Mouse (Mus musculus): ENCODE results near the gene Lingo1. TPM values are rescaled to one million over a fixed set of nuclear protein-coding genes. Genes with fewer than 3 reads are reported as not detected.

Gene Lingo1
- polyA plus RNA-seq, 1 experiment, result not detected

DNA sequence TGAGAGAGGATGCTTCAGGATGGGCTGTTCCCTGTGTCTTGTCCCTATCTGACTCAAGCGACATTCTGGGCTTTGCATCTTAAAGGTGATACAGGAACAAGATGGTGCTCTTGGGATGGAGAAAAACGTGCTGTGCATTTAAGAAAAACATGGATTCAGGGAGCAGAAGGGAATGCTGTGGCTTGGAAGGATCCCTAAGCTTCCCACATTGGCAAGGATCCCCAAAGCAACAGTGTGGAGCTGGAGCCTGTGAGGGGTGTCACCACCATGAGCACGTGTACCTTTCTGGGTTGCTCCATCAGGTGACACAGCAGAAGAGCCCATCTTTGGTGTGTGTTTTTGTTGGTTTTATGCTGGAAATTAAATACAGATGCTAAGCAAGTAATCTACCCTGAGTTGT is 77.3 kb downstream of the Lingo1 start:
- H3K4me1 ChIP-seq (ENCODE audit: control insufficient read depth, insufficient read depth, insufficient read length, low read length), result no peaks in the 10 kb centered on the region
- no peak overlapping the region for H3K27ac ChIP-seq (replicated peaks; ENCODE audit: low read depth, low read length)
- H3K4me3 ChIP-seq (ENCODE audit: insufficient read depth, low read depth, low read length), result no peak overlapping the region

DNA sequence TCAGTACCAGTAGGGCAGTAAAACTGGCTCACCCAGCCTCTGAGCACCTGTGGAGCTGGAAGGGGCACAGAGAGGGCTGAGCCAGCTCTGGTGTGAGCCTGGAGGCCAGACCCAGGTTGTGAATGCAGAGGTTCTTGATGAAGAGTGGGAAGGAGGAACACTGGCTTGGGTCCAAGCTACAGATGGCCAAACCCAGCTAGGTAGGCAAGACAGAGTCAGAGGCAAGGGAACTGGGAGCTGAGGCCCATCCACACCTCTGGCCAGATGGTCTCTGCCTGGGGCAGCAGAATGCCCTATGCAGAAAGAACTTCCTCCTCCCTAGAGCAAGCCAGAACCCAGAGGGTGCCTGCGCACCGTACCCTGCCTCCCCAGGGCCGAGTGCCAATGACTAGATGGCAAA is 79.7 kb downstream of the Lingo1 start:
- Histone ChIP-seq H3K27ac (replicated peaks; ENCODE audit: low read depth, low read length) (no peak overlapping the region), H3K4me3 (ENCODE audit: insufficient read depth, low read depth, low read length) (no peak overlapping the region), H3K4me1 (ENCODE audit: control insufficient read depth, insufficient read depth, insufficient read length, low read length) (no peaks in the 10 kb centered on the region)

DNA sequence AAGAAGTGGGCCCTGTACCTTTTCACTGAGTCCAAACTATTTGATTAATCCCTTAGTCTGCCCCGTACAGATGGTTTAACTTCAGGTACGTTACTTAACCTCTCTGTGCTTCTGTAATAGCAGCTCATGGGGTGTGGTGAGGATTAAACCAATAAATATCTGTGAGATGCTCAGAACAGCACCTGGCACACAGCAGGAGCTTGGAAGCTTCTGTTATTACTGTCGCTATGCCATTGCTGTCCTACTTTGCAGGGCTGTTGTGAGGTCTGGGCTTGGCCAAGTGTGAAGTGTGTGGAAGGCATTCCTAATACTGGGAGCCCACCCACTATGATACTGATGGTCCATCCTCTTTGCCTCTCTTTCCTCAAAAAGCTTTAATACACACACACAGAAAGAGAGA is 80.2 kb downstream of the Lingo1 start:
- Histone ChIP-seq H3K27ac (replicated peaks; ENCODE audit: low read depth, low read length) (no peak overlapping the region), H3K4me1 (ENCODE audit: control insufficient read depth, insufficient read depth, insufficient read length, low read length) (no peaks in the 10 kb centered on the region), H3K4me3 (ENCODE audit: insufficient read depth, low read depth, low read length) (no peak overlapping the region)

DNA sequence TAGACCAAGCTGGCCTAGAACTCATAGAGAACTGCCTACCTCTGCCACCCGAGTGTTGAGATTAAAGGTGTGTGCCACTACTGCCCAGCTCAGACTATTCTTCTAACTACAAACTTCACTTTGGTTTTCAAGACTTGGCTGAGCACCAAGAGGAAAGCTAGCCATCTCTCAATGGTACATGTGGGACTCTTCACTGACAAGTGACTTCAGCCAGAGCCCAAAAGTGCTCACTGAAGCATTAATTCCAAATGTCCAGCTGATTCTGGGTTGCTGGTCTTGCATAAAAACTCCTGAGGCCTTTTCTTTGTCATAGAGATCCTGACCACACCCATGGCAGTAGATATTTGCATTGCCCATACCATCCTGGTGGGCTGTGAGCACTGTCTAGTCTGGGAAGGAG is 81.9 kb downstream of the Lingo1 start:
- H3K4me1 ChIP-seq (ENCODE audit: control insufficient read depth, insufficient read depth, insufficient read length, low read length), result no peaks in the 10 kb centered on the region
- H3K27ac ChIP-seq (replicated peaks; ENCODE audit: low read depth, low read length), result no peak overlapping the region

DNA sequence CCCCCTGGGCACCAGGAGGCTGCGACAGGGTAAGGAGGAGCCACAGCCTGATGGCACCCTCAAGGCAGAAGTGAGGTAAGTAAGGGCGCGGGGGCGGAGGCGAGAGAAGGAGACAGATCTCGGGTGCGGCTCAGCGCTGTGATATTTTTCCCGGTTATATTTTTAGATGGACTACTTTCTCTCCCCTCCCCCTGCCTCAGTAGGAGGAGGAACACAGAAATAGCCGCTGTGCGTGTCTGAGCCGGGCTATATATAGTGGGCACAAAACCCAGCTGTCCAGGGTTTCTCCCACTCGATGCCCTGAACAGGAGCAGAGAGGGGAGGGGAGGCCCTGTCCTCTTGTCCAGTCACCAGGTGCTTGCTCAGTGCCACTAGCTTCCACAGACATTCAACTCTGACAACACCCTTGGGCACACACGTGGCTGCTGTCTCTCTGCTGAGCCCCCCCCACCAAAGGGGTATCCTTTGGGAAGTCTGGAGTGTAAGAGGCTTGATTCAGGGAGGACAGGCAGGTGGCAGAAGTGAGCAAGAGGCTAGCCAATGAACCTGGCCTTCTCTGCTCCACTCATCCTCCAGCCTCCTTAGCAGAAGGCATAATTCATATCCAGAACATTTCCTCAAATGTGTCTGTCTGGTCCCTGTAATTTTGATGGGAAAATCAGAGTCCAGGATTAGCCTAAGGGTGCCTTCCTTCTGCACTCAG is 83.5 kb downstream of the Lingo1 start:
- Histone ChIP-seq H3K4me3 (ENCODE audit: insufficient read depth, low read depth, low read length) (no peak overlapping the region), H3K27ac (replicated peaks; ENCODE audit: low read depth, low read length) (no peak overlapping the region), H3K4me1 (ENCODE audit: control insufficient read depth, insufficient read depth, insufficient read length, low read length) (no peaks in the 10 kb centered on the region)

More for the DNA sequence above, 81.9 kb downstream of the Lingo1 start:
- no peak overlapping the region for H3K4me3 ChIP-seq (ENCODE audit: insufficient read depth, low read depth, low read length)

DNA sequence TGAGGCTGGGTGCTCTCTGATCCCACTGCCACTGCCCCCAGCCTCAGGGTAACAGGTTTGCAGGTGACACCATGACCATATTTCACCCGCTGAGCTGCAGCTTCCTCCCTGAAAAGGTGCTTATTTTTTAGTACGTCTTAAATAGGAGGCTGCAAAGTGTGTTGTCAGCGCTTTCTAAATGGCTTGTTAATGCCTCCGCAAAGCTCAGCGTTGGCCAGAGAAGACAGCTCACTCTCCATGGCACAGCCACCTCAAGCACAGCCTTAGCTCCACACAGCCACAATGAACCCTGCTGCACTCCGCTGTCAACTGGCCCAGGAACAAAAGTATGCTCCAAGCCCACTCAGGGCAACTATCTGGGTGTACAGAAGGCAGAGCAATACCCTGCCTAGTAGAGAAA is 85.3 kb downstream of the Lingo1 start:
- Histone ChIP-seq H3K4me3 (ENCODE audit: insufficient read depth, low read depth, low read length) (no peak overlapping the region), H3K27ac (replicated peaks; ENCODE audit: low read depth, low read length) (no peak overlapping the region), H3K4me1 (ENCODE audit: control insufficient read depth, insufficient read depth, insufficient read length, low read length) (no peaks in the 10 kb centered on the region)

DNA sequence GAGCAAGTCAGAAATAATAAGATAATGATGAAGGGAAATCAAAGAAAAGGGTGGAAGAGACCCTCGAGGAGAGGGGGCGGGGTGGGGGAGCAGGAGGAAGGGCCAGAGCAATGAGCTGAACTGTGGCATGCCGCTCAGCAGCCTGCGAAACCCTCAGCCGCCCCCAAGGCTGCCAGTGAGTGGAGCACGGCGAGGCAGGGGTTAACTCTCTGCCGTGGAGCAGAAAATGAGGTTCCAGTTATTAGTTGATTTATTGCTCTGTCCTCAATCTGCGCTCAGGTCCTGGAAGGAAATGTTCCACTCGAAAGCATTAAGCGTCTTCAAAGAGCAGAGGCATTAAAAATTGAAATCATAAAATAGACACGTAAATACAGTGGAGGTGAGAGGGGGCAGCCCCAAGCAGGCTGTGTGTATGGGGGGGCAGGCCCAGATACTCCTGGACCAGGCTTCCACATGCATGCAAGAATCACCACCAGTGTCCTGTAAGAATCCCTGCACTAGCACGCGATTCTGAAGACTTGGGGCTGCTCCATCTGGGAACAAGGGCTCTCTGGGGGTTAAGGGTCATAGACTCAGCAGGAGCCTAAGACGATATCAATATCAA is 89.7 kb downstream of the Lingo1 start:
- H3K4me3 ChIP-seq (ENCODE audit: insufficient read depth, low read depth, low read length), result no peak overlapping the region
- H3K4me1 ChIP-seq (ENCODE audit: control insufficient read depth, insufficient read depth, insufficient read length, low read length), result no peaks in the 10 kb centered on the region
- H3K27ac ChIP-seq (replicated peaks; ENCODE audit: low read depth, low read length), result no peak overlapping the region

DNA sequence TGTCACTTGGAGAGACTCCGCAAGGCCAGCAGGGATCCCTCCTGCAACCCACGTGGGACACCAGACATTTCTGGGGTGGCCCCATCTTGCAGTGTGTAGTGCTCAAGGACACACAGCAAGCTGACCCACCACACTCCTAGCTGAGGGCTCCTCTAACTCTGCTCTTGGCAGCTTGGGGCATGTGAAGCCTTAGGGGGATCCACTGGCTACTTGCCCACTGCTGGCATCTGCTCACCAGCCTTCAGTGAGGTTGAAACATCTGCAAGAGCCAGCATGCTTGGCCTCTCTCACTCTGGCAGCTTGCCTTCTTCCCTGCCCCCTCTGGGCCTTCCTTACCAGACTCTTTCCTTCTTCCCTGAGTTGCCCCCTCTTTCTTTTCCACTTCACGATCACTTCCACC is 94.9 kb downstream of the Lingo1 start:
- Histone ChIP-seq H3K27ac (replicated peaks; ENCODE audit: low read depth, low read length) (no peak overlapping the region), H3K4me3 (ENCODE audit: insufficient read depth, low read depth, low read length) (no peak overlapping the region)

DNA sequence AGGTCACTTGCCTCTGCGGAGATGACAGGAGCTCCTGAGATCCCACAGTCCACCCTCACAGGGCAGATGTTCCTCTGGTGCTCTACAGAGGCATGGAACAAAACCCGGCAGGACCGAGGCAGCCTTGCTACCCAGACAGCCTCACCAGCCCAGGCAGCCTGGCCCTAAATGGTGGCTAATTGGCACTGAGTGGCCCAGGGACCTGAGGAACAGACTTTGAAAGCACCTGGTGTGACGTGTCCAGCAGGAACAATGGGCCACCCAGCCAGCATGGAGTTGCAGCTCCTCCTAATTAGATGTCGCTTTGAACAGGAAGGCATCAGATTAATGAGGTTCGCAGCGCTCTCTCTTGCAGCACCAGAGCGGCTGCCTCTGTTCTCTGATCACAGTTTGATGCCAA is 95.4 kb downstream of the Lingo1 start:
- Histone ChIP-seq H3K4me3 (ENCODE audit: insufficient read depth, low read depth, low read length) (no peak overlapping the region), H3K27ac (replicated peaks; ENCODE audit: low read depth, low read length) (no peak overlapping the region), H3K4me1 (ENCODE audit: control insufficient read depth, insufficient read depth, insufficient read length, low read length) (no peaks in the 10 kb centered on the region)

More for the DNA sequence above, 94.9 kb downstream of the Lingo1 start:
- no peaks in the 10 kb centered on the region for H3K4me1 ChIP-seq (ENCODE audit: control insufficient read depth, insufficient read depth, insufficient read length, low read length)

DNA sequence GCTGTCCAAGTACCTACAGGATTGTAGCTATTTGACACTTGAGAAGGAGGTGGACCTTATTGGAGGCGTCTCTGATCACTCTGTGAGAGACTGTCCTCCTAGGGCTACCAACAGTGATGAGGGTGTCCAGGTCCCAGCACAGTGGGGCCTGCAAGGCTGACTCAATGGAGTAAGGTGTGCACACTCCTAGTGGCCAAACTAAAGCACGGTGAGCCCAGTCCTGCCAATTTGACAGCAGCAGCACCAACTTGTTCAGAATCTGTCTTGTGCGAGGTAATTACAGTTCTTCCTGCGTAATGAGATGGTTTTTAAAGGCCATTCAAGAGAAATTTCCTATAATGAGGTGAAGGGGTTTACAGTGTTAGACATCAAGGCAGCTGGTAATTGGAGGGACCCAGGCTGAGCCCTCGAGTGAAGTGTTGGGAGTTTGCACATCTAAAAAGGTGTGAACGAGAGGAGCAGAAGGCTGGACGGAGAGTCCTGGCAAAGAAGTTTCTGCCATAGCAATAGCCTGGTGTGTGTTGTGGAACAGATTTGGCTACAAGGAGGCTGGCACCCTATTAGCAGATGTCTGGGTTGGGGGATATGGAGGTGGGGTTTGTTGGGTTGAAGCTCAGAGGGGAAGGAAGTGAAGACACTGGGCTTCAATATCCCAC is 97.4 kb downstream of the Lingo1 start:
- Histone ChIP-seq H3K4me3 (ENCODE audit: insufficient read depth, low read depth, low read length) (no peak overlapping the region), H3K4me1 (ENCODE audit: control insufficient read depth, insufficient read depth, insufficient read length, low read length) (no peaks in the 10 kb centered on the region)

DNA sequence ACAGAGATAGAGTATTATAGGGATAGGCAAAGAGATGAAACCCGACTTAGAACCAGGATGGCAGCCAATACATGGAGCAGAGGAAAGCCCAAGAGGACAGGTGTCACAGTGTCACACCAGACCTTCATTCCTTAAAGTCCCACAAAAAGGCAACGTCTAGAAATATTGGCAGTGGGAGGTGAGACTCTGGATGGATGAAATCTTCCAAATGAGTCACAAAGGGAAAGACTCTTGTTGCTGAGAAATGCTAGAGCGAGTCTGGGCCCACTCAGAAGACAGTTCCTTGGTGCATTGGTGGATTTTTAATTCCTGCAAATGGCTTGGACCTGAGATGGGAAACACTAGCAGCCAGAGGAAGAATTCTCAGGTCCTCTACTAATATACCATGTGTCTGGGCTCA is 102.2 kb downstream of the Lingo1 start:
- no peak overlapping the region for H3K27ac ChIP-seq (replicated peaks; ENCODE audit: low read depth, low read length)
- H3K4me1 ChIP-seq (ENCODE audit: control insufficient read depth, insufficient read depth, insufficient read length, low read length), result no peaks in the 10 kb centered on the region

More for the DNA sequence above, 97.4 kb downstream of the Lingo1 start:
- no peak overlapping the region for H3K27ac ChIP-seq (replicated peaks; ENCODE audit: low read depth, low read length)

DNA sequence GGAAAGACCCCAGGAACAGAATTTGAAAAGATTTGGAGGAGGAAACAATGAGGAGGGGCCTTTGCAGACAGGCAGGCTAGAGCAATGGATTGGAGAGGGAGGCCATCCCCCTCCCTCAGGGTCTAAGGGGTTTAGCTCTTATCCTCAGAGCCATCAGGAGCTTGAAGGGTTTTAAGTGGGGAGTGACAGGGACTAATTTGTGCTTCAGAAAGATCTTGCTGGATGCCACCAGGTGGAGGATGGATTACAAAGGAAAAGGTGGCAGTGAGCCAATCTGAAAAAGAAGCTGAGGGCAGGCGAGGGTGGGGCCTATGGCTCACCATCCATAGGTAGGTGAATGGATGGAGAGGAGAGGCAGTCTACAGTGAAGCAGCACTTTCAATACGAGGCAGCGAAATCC is 105.0 kb downstream of the Lingo1 start:
- H3K4me1 ChIP-seq (ENCODE audit: control insufficient read depth, insufficient read depth, insufficient read length, low read length), result no peaks in the 10 kb centered on the region
- no peak overlapping the region for H3K4me3 ChIP-seq (ENCODE audit: insufficient read depth, low read depth, low read length)
- H3K27ac ChIP-seq (replicated peaks; ENCODE audit: low read depth, low read length), result no peak overlapping the region

More for the DNA sequence above, 102.2 kb downstream of the Lingo1 start:
- H3K4me3 ChIP-seq (ENCODE audit: insufficient read depth, low read depth, low read length), result no peak overlapping the region

DNA sequence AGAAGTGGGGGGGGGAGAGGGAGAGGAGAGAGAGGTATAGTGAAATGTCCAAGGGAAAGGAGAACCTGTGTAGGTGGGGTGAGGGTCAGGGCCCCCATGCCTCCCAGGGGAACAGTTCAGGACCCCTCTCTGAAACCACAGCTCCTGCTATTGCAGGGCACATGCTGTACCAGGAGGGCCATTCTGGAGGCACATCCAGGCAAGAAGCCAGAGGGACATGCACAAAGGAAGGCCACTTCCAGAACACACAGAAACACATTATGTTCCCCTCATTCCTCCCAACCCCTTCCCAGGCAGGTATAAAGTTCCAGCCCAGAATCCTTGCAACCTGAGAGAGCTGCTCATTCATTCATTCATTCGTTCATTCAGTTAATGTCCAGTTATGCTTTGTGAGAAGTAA is 105.6 kb downstream of the Lingo1 start:
- no peaks in the 10 kb centered on the region for H3K4me1 ChIP-seq (ENCODE audit: control insufficient read depth, insufficient read depth, insufficient read length, low read length)
- no peak overlapping the region for H3K27ac ChIP-seq (replicated peaks; ENCODE audit: low read depth, low read length)
- H3K4me3 ChIP-seq (ENCODE audit: insufficient read depth, low read depth, low read length), result no peak overlapping the region

DNA sequence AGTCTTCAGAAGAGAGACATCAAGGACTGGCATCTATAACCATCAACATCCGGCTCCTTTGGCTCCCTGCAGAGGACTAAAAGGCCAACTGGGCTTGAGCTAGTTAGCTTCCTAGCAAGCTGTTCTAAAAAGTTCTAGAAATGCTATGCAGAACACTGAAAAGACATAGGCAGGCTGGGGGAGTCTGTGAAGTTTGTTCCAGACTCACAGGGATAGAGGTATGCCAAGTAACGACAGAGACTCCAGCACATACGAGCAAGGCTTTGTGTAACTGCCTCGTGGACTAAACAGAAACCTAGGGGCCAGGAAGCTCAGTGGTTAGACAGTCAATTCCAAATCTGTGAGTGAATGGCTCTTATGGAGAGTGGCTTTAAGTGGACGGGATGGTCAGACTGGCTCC is 108.8 kb downstream of the Lingo1 start:
- Histone ChIP-seq H3K4me3 (ENCODE audit: insufficient read depth, low read depth, low read length) (no peak overlapping the region), H3K4me1 (ENCODE audit: control insufficient read depth, insufficient read depth, insufficient read length, low read length) (no peaks in the 10 kb centered on the region), H3K27ac (replicated peaks; ENCODE audit: low read depth, low read length) (no peak overlapping the region)

DNA sequence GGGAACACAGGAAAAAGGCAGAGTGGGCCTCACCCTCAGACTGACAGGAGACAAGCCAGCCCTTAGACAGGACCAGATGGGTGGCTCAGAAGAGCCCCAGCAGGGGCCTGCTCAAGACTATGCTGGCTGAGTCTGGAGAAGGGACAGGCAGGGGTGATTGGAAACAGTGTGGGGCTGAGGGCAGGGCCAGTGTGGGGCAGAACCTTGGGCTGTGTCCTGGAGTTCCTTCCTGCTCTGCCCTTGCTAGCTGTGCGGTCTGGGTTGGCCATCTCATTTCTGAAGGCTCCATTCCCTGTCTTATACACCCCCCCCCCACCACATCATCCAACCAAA is 109.2 kb downstream of the Lingo1 start:
- Histone ChIP-seq H3K4me3 (ENCODE audit: insufficient read depth, low read depth, low read length) (no peak overlapping the region), H3K27ac (replicated peaks; ENCODE audit: low read depth, low read length) (no peak overlapping the region), H3K4me1 (ENCODE audit: control insufficient read depth, insufficient read depth, insufficient read length, low read length) (no peaks in the 10 kb centered on the region)
